Mouse (Mus musculus): ENCODE data around the gene Gm49337. TPM values are rescaled to one million over a fixed set of nuclear protein-coding genes. Genes with fewer than 3 reads are reported as not detected.

The Gm49337 gene
- polyA plus RNA-seq, 2 experiments, result not detected

GRCm38 (mm10) chr4:116220780-116221139 is 47.6 kb downstream of the Gm49337 start:
- H3K27me3 ChIP-seq (ENCODE audit: control insufficient read depth, insufficient read depth, low read length), result no peaks in the 10 kb centered on the region
- H3K9ac ChIP-seq (ENCODE audit: low read depth, low read length, severe bottlenecking), result peak overlapping the region; percentile 95
- peak overlapping the region; percentile 76 for H3K4me3 ChIP-seq (replicated peaks; ENCODE audit: low read length)
- 2% methylated on average over 22 of the region's 26 CpGs for WGBS
- peak overlapping the region; percentile 99 for H3K27ac ChIP-seq (replicated peaks; ENCODE audit: low read depth, low read length)
- peak; percentile 92; the same call in 1 of the 2 replicates for TF ChIP-seq POLR2A (IDR thresholded peaks at IDR 0.05; ENCODE audit: borderline replicate concordance, extremely low read depth, insufficient read depth, insufficient read length)
- H3K9me3 ChIP-seq (ENCODE audit: control insufficient read depth, low read length), result no peaks in the 10 kb centered on the region
- DNase-seq (ENCODE audit: low spot score), result no peak
- peak; percentile 58 for ATAC-seq (ENCODE audit: low FRiP score, low read depth)
- H3K36me3 ChIP-seq (ENCODE audit: control insufficient read depth, insufficient read depth, low read length), result no peaks in the 10 kb centered on the region
- H3K4me1 ChIP-seq (ENCODE audit: control insufficient read depth, insufficient read depth, low read length), result 0 out of 2 replicates have a peak, but pooled peaks cover 4% of the 10 kb centered on the region
- H3K4me2 ChIP-seq (replicated peaks; ENCODE audit: low read depth, low read length, severe bottlenecking), result peak overlapping the region; percentile 74

DNA sequence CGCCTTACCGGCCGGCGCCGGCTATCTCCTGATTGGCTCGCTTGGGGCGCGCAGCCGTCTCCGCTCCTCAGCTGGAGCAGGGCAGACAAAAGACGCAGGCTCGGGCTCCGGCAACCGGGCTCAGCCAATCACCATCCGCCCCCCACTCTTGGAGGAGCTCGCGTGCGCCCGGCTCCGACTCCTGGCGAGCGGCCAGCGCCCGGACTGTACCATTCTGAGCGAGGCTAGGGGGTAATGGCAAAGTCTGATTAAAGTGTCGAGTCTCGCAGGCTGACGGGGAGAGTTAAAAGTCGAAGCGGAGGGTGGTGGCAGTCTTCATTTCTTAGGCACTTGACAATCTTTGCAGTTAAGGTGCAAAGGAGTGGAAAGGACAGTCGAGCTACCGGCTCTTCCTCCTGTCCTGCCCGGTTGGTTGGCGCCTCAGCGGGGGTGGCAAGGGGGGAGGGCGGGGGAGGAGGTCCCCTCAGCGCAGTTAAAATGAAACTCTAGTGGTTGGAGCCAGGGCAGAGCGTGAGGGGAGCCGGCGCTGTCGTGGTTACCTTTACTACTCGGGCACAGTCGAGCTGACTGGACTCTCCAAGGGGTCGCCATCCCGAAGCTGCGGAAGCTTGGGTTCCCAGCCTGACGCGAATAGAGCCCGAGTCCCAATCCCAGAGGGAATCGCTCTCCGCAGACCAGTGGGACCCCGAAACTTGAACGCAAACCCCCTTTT is 48.1 kb downstream of the Gm49337 start, which contains the start of gene Pik3r3:
Gene Pik3r3, plus strand, starts transcription at position 479 of the 712 bp plus-strand sequence.
- peak; percentile 100 for ATAC-seq (ENCODE audit: low FRiP score, low read depth)
- peak; percentile 99 for TF ChIP-seq POLR2A (IDR thresholded peaks at IDR 0.05; ENCODE audit: borderline replicate concordance, extremely low read depth, insufficient read depth, insufficient read length)

DNA sequence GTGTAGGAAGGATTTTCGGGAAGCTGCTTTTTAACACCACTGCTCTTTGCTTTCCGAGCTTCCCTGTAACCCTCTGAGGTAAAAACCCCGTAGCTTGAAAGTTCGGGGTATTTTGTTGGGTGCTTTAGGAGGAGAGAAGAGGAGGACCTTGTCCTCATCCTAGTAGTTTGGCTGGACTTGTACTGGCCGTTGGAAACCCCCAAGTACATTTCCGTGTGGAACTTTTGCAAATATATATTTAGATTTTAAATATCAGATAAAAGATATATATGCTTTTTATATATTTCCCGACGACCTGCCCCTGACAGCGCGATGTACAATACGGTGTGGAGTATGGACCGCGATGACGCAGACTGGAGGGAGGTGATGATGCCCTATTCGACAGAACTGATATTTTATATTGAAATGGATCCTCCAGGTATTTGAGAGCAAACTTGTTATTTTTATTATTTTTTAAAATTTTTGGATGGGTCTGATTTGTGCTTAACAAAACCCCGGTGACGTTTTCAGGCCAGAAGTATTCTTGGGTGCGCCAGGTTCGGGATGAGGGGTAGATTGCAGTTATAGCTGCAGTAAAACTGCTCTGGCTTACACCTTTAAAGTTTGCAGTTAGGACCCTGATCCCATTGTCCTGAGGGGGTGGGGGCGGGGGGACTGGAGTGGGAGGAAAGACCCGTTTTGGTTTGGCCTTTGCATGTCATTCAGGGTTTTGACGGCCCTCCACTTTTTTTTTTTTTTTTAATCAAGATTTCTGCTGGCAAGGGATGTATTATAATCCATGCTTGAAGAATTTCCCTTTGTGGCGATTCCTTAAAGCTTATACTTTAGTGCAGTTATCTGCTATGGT is 49.0 kb downstream of the Gm49337 start:
- H3K9ac ChIP-seq (ENCODE audit: low read depth, low read length, severe bottlenecking), result peak overlapping the region; percentile 95
- under 1% methylated on average over 23 of the region's 23 CpGs for WGBS
- H3K9me3 ChIP-seq (ENCODE audit: control insufficient read depth, low read length), result no peaks in the 10 kb centered on the region
- no peaks in the 10 kb centered on the region for H3K36me3 ChIP-seq (ENCODE audit: control insufficient read depth, insufficient read depth, low read length)
- DNase-seq (ENCODE audit: low spot score) (peak; percentile 23), ATAC-seq (ENCODE audit: low FRiP score, low read depth) (no peak)
- TF ChIP-seq POLR2A (IDR thresholded peaks at IDR 0.05; ENCODE audit: borderline replicate concordance, extremely low read depth, insufficient read depth, insufficient read length), result no peak
- 0 out of 2 replicates have a peak, but pooled peaks cover 4% of the 10 kb centered on the region for H3K4me1 ChIP-seq (ENCODE audit: control insufficient read depth, insufficient read depth, low read length)
- H3K4me2 ChIP-seq (replicated peaks; ENCODE audit: low read depth, low read length, severe bottlenecking), result peak overlapping the region; percentile 74
- H3K4me3 ChIP-seq (replicated peaks; ENCODE audit: low read length), result peak overlapping the region; percentile 76
- no peaks in the 10 kb centered on the region for H3K27me3 ChIP-seq (ENCODE audit: control insufficient read depth, insufficient read depth, low read length)
- H3K27ac ChIP-seq (replicated peaks; ENCODE audit: low read depth, low read length), result peak overlapping the region; percentile 99

More for the DNA sequence above, 48.1 kb downstream of the Gm49337 start, which contains the start of gene Pik3r3:
- H3K9me3 ChIP-seq (ENCODE audit: control insufficient read depth, low read length), result no peaks in the 10 kb centered on the region
- H3K36me3 ChIP-seq (ENCODE audit: control insufficient read depth, insufficient read depth, low read length), result no peaks in the 10 kb centered on the region
- WGBS, result under 1% methylated on average over 52 of the region's 53 CpGs
- peak within 1 kb of the TSS; percentile 99 for H3K27ac ChIP-seq (replicated peaks; ENCODE audit: low read depth, low read length)
- 0 out of 2 replicates have a peak, but pooled peaks cover 4% of the 10 kb centered on the region for H3K4me1 ChIP-seq (ENCODE audit: control insufficient read depth, insufficient read depth, low read length)
- peak within 1 kb of the TSS; percentile 76 for H3K4me3 ChIP-seq (replicated peaks; ENCODE audit: low read length)
- DNase-seq (ENCODE audit: low spot score), result peak; percentile 99
- H3K27me3 ChIP-seq (ENCODE audit: control insufficient read depth, insufficient read depth, low read length), result no peaks in the 10 kb centered on the region
- H3K9ac ChIP-seq (ENCODE audit: low read depth, low read length, severe bottlenecking), result peak within 1 kb of the TSS; percentile 95
- H3K4me2 ChIP-seq (replicated peaks; ENCODE audit: low read depth, low read length, severe bottlenecking), result peak within 1 kb of the TSS; percentile 74

- 5% methylated on average over 6 of the region's 6 CpGs for WGBS
- H3K36me3 ChIP-seq (ENCODE audit: control insufficient read depth, insufficient read depth, low read length), result no peaks in the 10 kb centered on the region
- H3K4me1 ChIP-seq (ENCODE audit: control insufficient read depth, insufficient read depth, low read length), result 0 out of 2 replicates have a peak, but pooled peaks cover 4% of the 10 kb centered on the region
- peak overlapping the region; percentile 74 for H3K4me2 ChIP-seq (replicated peaks; ENCODE audit: low read depth, low read length, severe bottlenecking)
- no peak for ATAC-seq (ENCODE audit: low FRiP score, low read depth)
- peak overlapping the region; percentile 99 for H3K27ac ChIP-seq (replicated peaks; ENCODE audit: low read depth, low read length)
- peak overlapping the region; percentile 76 for H3K4me3 ChIP-seq (replicated peaks; ENCODE audit: low read length)
- H3K27me3 ChIP-seq (ENCODE audit: control insufficient read depth, insufficient read depth, low read length), result no peaks in the 10 kb centered on the region
- no peaks in the 10 kb centered on the region for H3K9me3 ChIP-seq (ENCODE audit: control insufficient read depth, low read length)
- peak overlapping the region; percentile 95 for H3K9ac ChIP-seq (ENCODE audit: low read depth, low read length, severe bottlenecking)
- DNase-seq (ENCODE audit: low spot score), result no peak
- no peak for TF ChIP-seq POLR2A (IDR thresholded peaks at IDR 0.05; ENCODE audit: borderline replicate concordance, extremely low read depth, insufficient read depth, insufficient read length)
These were observed 49.6 kb downstream of the Gm49337 start for GRCm38 (mm10) chr4:116222843-116223119.

DNA sequence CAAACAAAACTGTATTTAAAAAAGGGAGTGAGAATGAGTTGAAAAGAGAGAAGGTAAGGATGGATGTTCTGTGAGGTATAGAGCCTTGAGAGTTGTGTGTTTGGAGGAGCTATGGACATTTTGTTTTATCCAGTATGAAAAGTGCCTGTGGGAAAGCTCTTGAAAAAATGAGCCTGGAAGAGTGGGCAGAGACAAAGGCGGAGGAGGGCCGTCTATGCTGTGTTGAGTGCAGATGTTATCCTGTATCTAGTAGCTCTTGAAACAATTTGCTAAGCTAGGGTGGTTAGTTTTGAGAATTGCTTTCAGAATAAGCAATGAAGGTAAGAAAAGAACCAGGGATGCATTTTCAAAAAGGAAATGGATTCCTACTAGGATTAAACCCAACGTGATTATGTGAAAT is 70.2 kb downstream of the Gm49337 start:
- no peak overlapping the region for H3K4me3 ChIP-seq (replicated peaks; ENCODE audit: low read length)
- no peaks in the 10 kb centered on the region for H3K36me3 ChIP-seq (ENCODE audit: control insufficient read depth, insufficient read depth, low read length)
- H3K9me3 ChIP-seq (ENCODE audit: control insufficient read depth, low read length), result no peaks in the 10 kb centered on the region
- H3K4me2 ChIP-seq (replicated peaks; ENCODE audit: low read depth, low read length, severe bottlenecking), result no peak overlapping the region
- no peak for TF ChIP-seq POLR2A (IDR thresholded peaks at IDR 0.05; ENCODE audit: borderline replicate concordance, extremely low read depth, insufficient read depth, insufficient read length)
- ATAC-seq (ENCODE audit: low FRiP score, low read depth) (no peak), DNase-seq (ENCODE audit: low spot score) (no peak)
- no peaks in the 10 kb centered on the region for H3K4me1 ChIP-seq (ENCODE audit: control insufficient read depth, insufficient read depth, low read length)
- H3K27ac ChIP-seq (replicated peaks; ENCODE audit: low read depth, low read length), result no peak overlapping the region
- H3K9ac ChIP-seq (ENCODE audit: low read depth, low read length, severe bottlenecking), result no peak overlapping the region
- 84% methylated on average over 3 of the region's 3 CpGs for WGBS
- no peaks in the 10 kb centered on the region for H3K27me3 ChIP-seq (ENCODE audit: control insufficient read depth, insufficient read depth, low read length)
